Mouse (Mus musculus) forebrain, postnatal 0 days (tissue): ENCODE measurements around the gene Cldn22. TPM values are rescaled to one million over a fixed set of nuclear protein-coding genes. Genes with fewer than 3 reads are reported as not detected.
A peak's percentile ranks its signal among the peaks of the same experiment; 100 is the strongest.

Experiments
- ATAC-seq: fragments of 200-750 bp; cut with Nextera tagmentation; 2 replicates; pipeline ENCODE4 v1.8.0; 2017; ENCODE audit warnings: mild to moderate bottlenecking, moderate library complexity
- DNase-seq: peaks from one replicate; pipeline ENCODE4 v3.0.0-alpha.2; 2015
- H3K27ac ChIP-seq: fragments of 300-500 bp; sonication (generic); 2 replicates; pipeline ENCODE4 v1.5.1; 2014; ENCODE audit warnings: low read depth, mild to moderate bottlenecking, antibody characterized with exemption, low read length, moderate library complexity, mixed read lengths
- H3K27me3 ChIP-seq: fragments of 300-500 bp; sonication (generic); 2 replicates; pipeline ENCODE4 v1.6.1; 2014; ENCODE audit warnings: mild to moderate bottlenecking, low read length, mixed read lengths; ENCODE audit not compliant: insufficient read depth
- H3K36me3 ChIP-seq: fragments of 300-500 bp; sonication (generic); 2 replicates; pipeline ENCODE4 v1.6.1; 2014; ENCODE audit warnings: mild to moderate bottlenecking, moderate library complexity; ENCODE audit not compliant: insufficient read depth
- H3K4me1 ChIP-seq: fragments of 300-500 bp; sonication (generic); 2 replicates; pipeline ENCODE4 v1.6.1; 2014; ENCODE audit warnings: antibody characterized with exemption; ENCODE audit not compliant: insufficient read depth
- H3K4me2 ChIP-seq: fragments of 300-500 bp; sonication (generic); 2 replicates; pipeline ENCODE4 v1.6.1; 2014; ENCODE audit warnings: low read depth, mild to moderate bottlenecking, moderate library complexity
- H3K4me3 ChIP-seq: fragments of 300-500 bp; sonication (generic); 2 replicates; pipeline ENCODE4 v1.5.1; 2014; ENCODE audit warnings: low read depth, low read length, mixed read lengths
- H3K9ac ChIP-seq: fragments of 300-500 bp; sonication (generic); 2 replicates; pipeline ENCODE4 v1.6.1; 2014; ENCODE audit warnings: mild to moderate bottlenecking
- H3K9me3 ChIP-seq: fragments of 300-500 bp; sonication (generic); 2 replicates; pipeline ENCODE4 v1.6.1; 2016; ENCODE audit warnings: low read length
- CTCF ChIP-seq: sonication (generic); IDR thresholded peaks from 2 replicates; pipeline ENCODE4 v1.5.1; 2016; ENCODE audit warnings: antibody characterized with exemption, control low read depth, low read depth
- WGBS: fragments of 180-500 bp; shearing (Covaris S2); extraction: QIAGEN DNeasy Blood & Tissue Kit; methylation state at CpG from one replicate; pipeline ENCODE4 v1.1.7; 2014; 5-methylcytosine and 5-hydroxymethylcytosine counted together
- polyA plus RNA-seq: library from polyadenylated mRNA; unstranded; fragments of >200 nt; fragmentation: Nextera tagmentation; extraction: Ambion mirVana; gene quantifications from 2 replicates; pipeline ENCODE4 v1.2.1, GENCODE M21; 2015
- total RNA-seq: library from RNA; depleted of rRNA; stranded (reverse); fragments of >200 nt; gene quantifications from 2 replicates; pipeline ENCODE4 v1.2.3, GENCODE M21; 2014

The Cldn22 gene
- total and polyA plus RNA-seq, 2 experiments from 2014 or later, result not detected

DNA sequence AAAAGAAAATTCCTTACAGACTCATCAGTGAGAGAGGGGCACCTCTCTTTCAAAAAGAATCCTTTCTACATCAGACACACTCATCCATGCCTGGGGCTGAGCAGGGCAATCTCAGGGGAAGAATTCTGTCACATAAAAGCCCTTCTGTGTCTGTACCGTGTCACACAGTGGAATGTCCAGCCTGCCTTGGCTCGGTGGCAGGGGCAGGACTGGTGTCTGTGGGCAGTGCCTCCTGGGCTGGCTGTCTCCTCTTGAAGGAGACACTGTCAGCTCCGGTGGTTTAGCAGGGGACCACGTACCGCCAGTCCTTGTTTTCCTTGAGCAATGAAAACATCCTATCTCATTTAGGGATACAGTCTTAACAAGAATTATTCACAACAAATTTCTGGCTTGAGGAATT, 1.3 kb downstream of the Cldn22 start:
- DNase-seq (no peak), ATAC-seq (no peak)
- H3K4me2 ChIP-seq, result no peak overlapping the region
- H3K9ac ChIP-seq, result no peak overlapping the region
- H3K9me3 ChIP-seq, result no peaks in the 10 kb centered on the region
- no peaks in the 10 kb centered on the region for H3K27me3 ChIP-seq
- 39% methylated on average over 5 of the region's 5 CpGs for WGBS
- no peak overlapping the region for H3K4me3 ChIP-seq
- H3K36me3 ChIP-seq, result no peaks in the 10 kb centered on the region
- TF ChIP-seq CTCF, result no peak
- H3K4me1 ChIP-seq, result no peaks in the 10 kb centered on the region
- no peak overlapping the region for H3K27ac ChIP-seq

DNA sequence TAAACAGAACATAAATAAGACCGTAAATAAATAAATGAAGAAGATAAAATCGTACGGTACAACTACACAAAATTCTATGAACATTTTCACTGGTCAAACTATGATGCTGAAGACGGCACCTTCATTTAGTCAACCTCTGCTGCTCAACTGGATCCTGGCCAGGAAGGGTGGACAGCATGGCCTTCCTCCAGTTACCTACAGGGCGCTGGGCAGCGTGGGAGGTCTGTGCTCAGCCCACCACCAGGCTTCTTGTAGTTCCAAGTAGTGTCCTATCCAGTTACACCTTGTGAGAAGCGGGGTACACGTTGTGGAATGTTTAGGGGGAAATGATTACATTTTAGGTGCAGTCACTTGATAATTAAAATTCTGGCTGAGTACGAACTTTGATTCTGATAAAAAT, 2.6 kb downstream of the Cldn22 start:
- Histone ChIP-seq H3K4me3 (no peak overlapping the region), H3K9me3 (no peaks in the 10 kb centered on the region), H3K27me3 (no peaks in the 10 kb centered on the region), H3K4me1 (no peaks in the 10 kb centered on the region), H3K27ac (no peak overlapping the region), H3K9ac (no peak overlapping the region), H3K36me3 (0 out of 2 replicates have a peak, but pooled peaks cover 2% of the 10 kb centered on the region), H3K4me2 (no peak overlapping the region)
- TF ChIP-seq CTCF, result no peak
- WGBS, result 85% methylated on average over 9 of the region's 9 CpGs
- no peak for DNase-seq
- no peak for ATAC-seq

DNA sequence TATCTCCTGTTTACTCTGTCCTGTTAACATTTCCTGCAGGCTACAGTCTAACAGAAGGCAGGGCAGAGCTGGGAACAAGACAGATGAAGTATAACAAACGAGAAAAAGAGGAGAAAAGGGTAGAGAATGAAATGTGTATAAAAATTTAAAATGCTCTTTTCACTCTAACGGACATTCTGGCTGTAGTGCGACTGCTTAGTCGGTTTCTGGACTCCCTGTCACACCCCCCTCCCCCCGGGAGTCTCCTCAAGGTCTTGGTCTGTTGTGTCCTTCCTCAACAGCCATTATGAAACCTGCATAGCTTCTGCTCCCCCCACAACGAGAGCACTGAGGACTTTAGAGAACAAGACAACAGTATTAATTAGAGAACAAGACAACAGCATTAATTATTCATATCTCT, 8.3 kb downstream of the Cldn22 start:
- DNase-seq (no peak), ATAC-seq (no peak)
- Histone ChIP-seq H3K36me3 (0 out of 2 replicates have a peak, but pooled peaks cover 2% of the 10 kb centered on the region), H3K27ac (no peak overlapping the region), H3K27me3 (no peaks in the 10 kb centered on the region), H3K9ac (no peak overlapping the region), H3K9me3 (no peaks in the 10 kb centered on the region), H3K4me1 (no peaks in the 10 kb centered on the region), H3K4me3 (no peak overlapping the region), H3K4me2 (no peak overlapping the region)
- TF ChIP-seq CTCF, result no peak
- WGBS, result 61% methylated on average over 6 of the region's 6 CpGs

DNA sequence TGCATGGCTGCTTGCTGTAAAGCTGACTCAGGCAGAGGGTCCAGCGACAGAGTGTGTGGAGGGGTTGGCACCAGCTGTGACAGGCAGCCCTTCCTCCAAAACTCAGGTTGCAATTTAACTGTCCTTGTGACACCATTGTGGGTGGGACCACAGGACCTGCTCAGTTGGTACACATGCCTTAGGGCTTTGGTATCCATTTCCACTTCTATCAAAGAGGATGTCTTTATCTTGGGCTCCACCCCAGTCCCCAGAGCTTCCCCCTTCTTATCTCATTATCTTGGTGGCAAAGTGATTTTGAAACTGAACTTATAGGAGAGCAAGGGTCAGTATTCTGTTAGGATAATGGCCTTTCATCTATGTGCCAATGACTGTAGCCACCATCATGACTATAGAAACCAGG, 9.7 kb downstream of the Cldn22 start:
- Histone ChIP-seq H3K9ac (no peak overlapping the region), H3K4me2 (no peak overlapping the region), H3K4me1 (no peaks in the 10 kb centered on the region), H3K36me3 (0 out of 2 replicates have a peak, but pooled peaks cover 2% of the 10 kb centered on the region), H3K27ac (no peak overlapping the region), H3K27me3 (no peaks in the 10 kb centered on the region), H3K9me3 (no peaks in the 10 kb centered on the region), H3K4me3 (no peak overlapping the region)
- 62% methylated on average over 1 of the region's 1 CpGs for WGBS
- DNase-seq (no peak), ATAC-seq (no peak)
- no peak for TF ChIP-seq CTCF

DNA sequence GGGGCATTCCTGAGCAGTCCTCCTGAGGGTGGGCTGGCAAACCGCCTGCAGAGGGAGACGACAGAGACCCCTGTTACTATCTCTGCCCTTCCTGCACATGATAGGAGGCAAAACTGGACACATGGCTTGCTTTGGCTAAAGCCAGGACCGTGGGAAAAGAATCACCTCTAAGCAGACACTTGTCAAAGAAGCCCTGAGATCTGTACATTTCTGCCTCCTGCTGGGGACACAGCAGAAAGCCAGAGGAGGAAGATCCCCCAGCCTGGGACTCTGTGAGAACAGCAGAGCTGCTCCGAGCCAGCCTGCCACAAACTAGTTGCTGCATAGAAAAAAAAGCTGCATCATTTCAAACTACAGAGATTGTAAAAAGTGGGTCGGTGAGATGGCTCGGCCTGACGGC, 18.8 kb downstream of the Cldn22 start:
- Histone ChIP-seq H3K27me3 (no peaks in the 10 kb centered on the region), H3K27ac (no peak overlapping the region), H3K4me2 (no peak overlapping the region), H3K9ac (no peak overlapping the region), H3K36me3 (peaks cover 12% of the 10 kb centered on the region; the same call in 1 of the 2 replicates), H3K4me1 (no peaks in the 10 kb centered on the region), H3K9me3 (no peaks in the 10 kb centered on the region), H3K4me3 (no peak overlapping the region)
- ATAC-seq, result no peak
- WGBS, result 81% methylated on average over 7 of the region's 7 CpGs
- TF ChIP-seq CTCF, result peak; percentile 27; the same call in 1 of the 2 replicates
- DNase-seq, result no peak

DNA sequence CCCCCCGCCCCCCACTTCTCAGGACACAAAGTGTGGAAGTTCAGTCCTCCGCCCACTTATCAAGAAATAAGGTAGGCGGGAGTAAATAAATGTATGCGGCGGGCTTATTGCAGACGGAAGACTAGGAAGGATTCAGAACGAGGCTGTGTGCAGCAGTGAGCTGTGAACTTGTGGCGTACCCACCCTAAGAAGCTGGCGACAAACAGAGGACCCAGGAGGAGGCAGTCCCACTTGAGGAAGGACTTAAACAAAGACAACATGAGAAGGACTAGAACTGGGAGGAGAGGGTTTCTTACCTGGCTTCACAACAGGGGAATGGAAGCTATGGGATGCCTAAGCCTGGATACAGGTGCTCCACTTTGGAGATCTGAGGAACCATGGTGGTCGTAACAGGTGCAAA, 19.4 kb downstream of the Cldn22 start:
- no peaks in the 10 kb centered on the region for H3K9me3 ChIP-seq
- no peak for TF ChIP-seq CTCF
- no peak overlapping the region for H3K9ac ChIP-seq
- H3K4me1 ChIP-seq, result no peaks in the 10 kb centered on the region
- H3K27me3 ChIP-seq, result no peaks in the 10 kb centered on the region
- 94% methylated on average over 10 of the region's 10 CpGs for WGBS
- no peak overlapping the region for H3K4me3 ChIP-seq
- ATAC-seq, result no peak
- no peak for DNase-seq
- no peak overlapping the region for H3K4me2 ChIP-seq
- peaks cover 13% of the 10 kb centered on the region; the same call in 1 of the 2 replicates for H3K36me3 ChIP-seq
- no peak overlapping the region for H3K27ac ChIP-seq

DNA sequence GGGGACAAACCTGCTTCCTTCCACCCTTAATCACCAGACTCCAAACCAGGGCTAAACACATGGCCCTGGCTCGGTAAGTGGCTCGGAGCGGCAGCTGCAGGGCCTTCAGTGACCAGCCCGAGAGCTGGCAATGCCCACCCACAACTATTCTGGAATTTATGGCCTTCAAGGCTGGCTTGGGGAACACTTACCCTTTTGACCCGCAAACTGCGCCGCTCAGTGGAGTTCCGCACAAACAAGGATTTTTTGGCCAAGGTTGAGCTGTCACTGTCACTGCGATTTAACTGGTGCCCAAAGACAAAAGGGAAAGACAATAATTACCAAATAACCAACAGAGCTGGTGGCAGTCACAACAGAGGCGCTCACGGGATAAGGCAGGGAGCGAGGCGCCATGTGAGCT, 21.7 kb downstream of the Cldn22 start:
- H3K9me3 ChIP-seq, result no peaks in the 10 kb centered on the region
- H3K27ac ChIP-seq, result no peak overlapping the region
- ATAC-seq, result no peak
- no peak for TF ChIP-seq CTCF
- DNase-seq, result no peak
- H3K9ac ChIP-seq, result no peak overlapping the region
- H3K4me3 ChIP-seq, result no peak overlapping the region
- H3K36me3 ChIP-seq, result peaks cover 17% of the 10 kb centered on the region; the same call in 1 of the 2 replicates
- H3K27me3 ChIP-seq, result no peaks in the 10 kb centered on the region
- 0 out of 2 replicates have a peak, but pooled peaks cover 2% of the 10 kb centered on the region for H3K4me1 ChIP-seq
- no peak overlapping the region for H3K4me2 ChIP-seq
- WGBS, result 75% methylated on average over 13 of the region's 13 CpGs
